15 mouse cellular contexts compared by ENCODE assay signal in genomic region chr6:146580381-146580926, GRCm38 (mm10). TPM values are rescaled to one million over a fixed set of nuclear protein-coding genes. Genes with fewer than 3 reads are reported as not detected.
A peak's percentile ranks its signal among the peaks of the same experiment; 100 is the strongest.
DNase-seq lines count a peak whose midpoint lies in the region; TF ChIP-seq lines count a peak whose summit lies in the region.
"Had no signal": no experiment of that assay in that cellular context is flagged by ENCODE, and none has a peak within 500 bp of the region (broad histone marks: within the 10 kb centered on the region; RNA-seq: fewer than 3 reads in every experiment).

No protein-coding gene starts in this region.

- TF ChIP-seq RAD21 in CH12.LX (IDR thresholded peaks at IDR 0.05; ENCODE audit: low read depth, low read length): no peak

- in situ Hi-C loops in CH12.LX (cut with MboI; ENCODE audit: low pct_ligation_motif_present, low pct_unique_long_range_greater_than_20kb, low sequenced_read_pairs): no loop called here

- TF ChIP-seq POLR2A in CH12.LX (IDR thresholded peaks at IDR 0.05; ENCODE audit: low read depth, low read length): peak; percentile 35; the same call in 1 of the 2 replicates
- no peak for TF ChIP-seq POLR2A in myocyte (IDR thresholded peaks at IDR 0.05; ENCODE audit: insufficient read length, low read depth)

- H3K4me2 ChIP-seq in CH12.LX (ENCODE audit: insufficient read depth, low read depth, poor library complexity, severe bottlenecking) (peak overlapping the region; percentile 90; the same call in 1 of the 2 replicates), myocyte (ENCODE audit: low read depth) (peak overlapping the region; percentile 62)
- H3K4me2 ChIP-seq: midbrain, embryonic 11.5 days; neural tube, embryonic 12.5 days had no signal

- TF ChIP-seq CTCF in CH12.LX (conservative IDR thresholded peaks at IDR 0.05 in 1 of 2, IDR thresholded peaks at IDR 0.05 in 1 of 2; ENCODE audit: low read depth in 2 of 2, low read length in 2 of 2): no peak

- peak; percentile 40 for DNase-seq in left cerebral cortex, adult 11 months (ENCODE audit: low spot score)
- DNase-seq in left cerebral cortex, postnatal 4 days: no peak
- peak; percentile 38 for DNase-seq in CH12.LX (ENCODE audit: extremely low read depth)
- peak; percentile 40 for DNase-seq in layer of hippocampus, adult 9-10 months (ENCODE audit: low spot score)
- no peak for DNase-seq in embryo, embryonic 10.5 days (ENCODE audit: low spot score)
- DNase-seq in cerebellum, adult 8-10 months: no peak
- no peak for DNase-seq in gastrocnemius, postnatal 10 days
- DNase-seq: cerebellum, postnatal 36 days; kidney, adult 11 months; spleen, adult 18-20 months had no signal

- H3K4me3 ChIP-seq in CH12.LX (replicated peaks in 1 of 3; ENCODE audit: low read depth in 2 of 3, low read length in 2 of 3, poor library complexity in 1 of 3): peak overlapping the region in 2 of 3 experiments; percentile 22 to 96
- H3K4me3 ChIP-seq in myocyte: no peak overlapping the region
- H3K4me3 ChIP-seq: forebrain, embryonic 10.5 days; limb, embryonic 12.5 days; neural tube, embryonic 12.5 days had no signal

- H3K27ac ChIP-seq in CH12.LX (ENCODE audit: insufficient read depth, low read depth): no peak overlapping the region
- H3K27ac ChIP-seq: forebrain, embryonic 10.5 days; limb, embryonic 12.5 days; neural tube, embryonic 12.5 days had no signal

- H3K4me1 ChIP-seq in CH12.LX (ENCODE audit: control insufficient read depth in 1 of 2, insufficient read depth in 2 of 2): peaks cover 5 to 42% of the 10 kb centered on the region in 2 experiments; a peak in 3 of 4 replicates

- H3K36me3 ChIP-seq in CH12.LX (replicated peaks in 1 of 2; ENCODE audit: control insufficient read depth in 1 of 2, insufficient read depth in 1 of 2, low read length in 1 of 2): peaks cover 5 to 20% of the 10 kb centered on the region in 2 experiments
- H3K36me3 ChIP-seq in myocyte (ENCODE audit: control insufficient read depth, insufficient read depth): no peaks in the 10 kb centered on the region
- H3K36me3 ChIP-seq: neural tube, embryonic 12.5 days had no signal

- peak; percentile 60 for TF ChIP-seq EP300 in CH12.LX (IDR thresholded peaks at IDR 0.05; ENCODE audit: low read length)

- intact Hi-C loops in left cerebral cortex, postnatal 4 days (cut with DNase I): no loop called here

- H3K9me3 ChIP-seq in CH12.LX (replicated peaks; ENCODE audit: low read length): no peaks in the 10 kb centered on the region
- H3K9me3 ChIP-seq: forebrain, embryonic 10.5 days; limb, embryonic 12.5 days; neural tube, embryonic 12.5 days had no signal

- no peaks in the 10 kb centered on the region for H3K27me3 ChIP-seq in CH12.LX (replicated peaks)
- H3K27me3 ChIP-seq in myocyte (ENCODE audit: control insufficient read depth, insufficient read depth, insufficient read length): no peaks in the 10 kb centered on the region
- H3K27me3 ChIP-seq: limb, embryonic 12.5 days; neural tube, embryonic 12.5 days had no signal

- H3K9ac ChIP-seq in CH12.LX (ENCODE audit: insufficient read depth, low read depth): peak overlapping the region; percentile 27; the same call in 1 of the 2 replicates
- H3K9ac ChIP-seq: limb, embryonic 12.5 days; neural tube, embryonic 12.5 days had no signal

- H3K79me2 ChIP-seq in CH12.LX (replicated peaks; ENCODE audit: control insufficient read depth, extremely low read depth, insufficient read depth, poor library complexity, severe bottlenecking): peaks cover 69% of the 10 kb centered on the region
- peaks cover 94% of the 10 kb centered on the region for H3K79me2 ChIP-seq in myocyte (ENCODE audit: control insufficient read depth, insufficient read depth)

- H3ac ChIP-seq in myocyte (ENCODE audit: control insufficient read depth, insufficient read length): no peak overlapping the region

- dilution Hi-C loops in CH12.LX (cut with MboI; ENCODE audit: extremely low pct_ligation_motif_present, extremely low pct_unique_long_range_greater_than_20kb, low sequenced_read_pairs): no loop called here

TF ChIP-seq in CH12.LX, 34 proteins besides CTCF, POLR2A, EP300 and RAD21:
- TF ChIP-seq CHD2 (IDR thresholded peaks at IDR 0.05; ENCODE audit: low read length) (no peak), MYC (IDR thresholded peaks at IDR 0.05; ENCODE audit: low read depth, low read length) (0 out of 2 replicates have a peak, but pooled peaks have one; percentile 33), SMC3 (IDR thresholded peaks at IDR 0.05; ENCODE audit: low read depth, low read length) (no peak), MAX (IDR thresholded peaks at IDR 0.05; ENCODE audit: low read length) (no peak), ELF1 (IDR thresholded peaks at IDR 0.05; ENCODE audit: low read depth, low read length) (no peak), SIN3A (IDR thresholded peaks at IDR 0.05; ENCODE audit: low read length) (peak; percentile 73; the same call in 1 of the 2 replicates), CHD1 (IDR thresholded peaks at IDR 0.05; ENCODE audit: low read depth, low read length) (no peak), PAX5 (IDR thresholded peaks at IDR 0.05; ENCODE audit: low read length) (no peak)

TF ChIP-seq in myocyte, 11 proteins besides CTCF, POLR2A, EP300 and RAD21:
- TF ChIP-seq REST (IDR thresholded peaks at IDR 0.05; ENCODE audit: insufficient read depth, insufficient read length) (no peak), CEBPB (IDR thresholded peaks at IDR 0.05; ENCODE audit: insufficient read depth, poor library complexity, severe bottlenecking) (no peak), POLR2AphosphoS2 (IDR thresholded peaks at IDR 0.05; ENCODE audit: insufficient read length, low read depth) (no peak), SRF (IDR thresholded peaks at IDR 0.05; ENCODE audit: control insufficient read depth, insufficient read length, low read depth) (no peak), TCF12 (IDR thresholded peaks at IDR 0.05; ENCODE audit: insufficient read depth, poor library complexity, severe bottlenecking) (no peak), TCF3 (IDR thresholded peaks at IDR 0.05; ENCODE audit: insufficient read length, low read depth) (no peak), USF1 (IDR thresholded peaks at IDR 0.05; ENCODE audit: low read depth) (no peak), E2F4 (IDR thresholded peaks at IDR 0.05; ENCODE audit: insufficient read depth) (no peak), MYOD1 (IDR thresholded peaks at IDR 0.05; ENCODE audit: control insufficient read depth in 1 of 3, insufficient read length in 2 of 3, low read depth in 2 of 3) (no peak), MYOG (IDR thresholded peaks at IDR 0.05; ENCODE audit: control insufficient read depth in 1 of 3, insufficient read depth in 1 of 3, insufficient read length in 2 of 3, low read depth in 2 of 3) (no peak), MAX (IDR thresholded peaks at IDR 0.05; ENCODE audit: low read depth) (no peak)

RNA-seq across cellular contexts. Expression of gene Ints13, which starts 2.8 kb away (rescaled TPM):
- 10 to 100 TPM; 34.5 to 37.3 TPM for total RNA-seq in left cerebral cortex, postnatal 4 days (2021)
- total RNA-seq in CH12.LX (2012; rRNA removed) (31.9 and 42.6 TPM in 2 replicates), CH12.LX (2014; rRNA removed) (50.5 and 63.7 TPM in 2 replicates)
- polyA plus RNA-seq in CH12.LX (2012; ENCODE audit: insufficient read length, low read depth) (51.9 and 66.1 TPM in 2 replicates), myocyte (2012; fragmentation: generic; extraction: Trizol) (18.4 TPM)
- 10 to 100 TPM; 16.0 to 19.3 TPM for total RNA-seq in gastrocnemius, postnatal 10 days (2021)

RNA-seq across cellular contexts. Expression of gene Fgfr1op2, which starts 3.5 kb away (rescaled TPM):
- total RNA-seq in left cerebral cortex, postnatal 4 days (2021): 10 to 100 TPM; 29.3 to 29.8 TPM
- 80.0 and 94.1 TPM in 2 replicates for total RNA-seq in CH12.LX (2012; rRNA removed)
- 69.3 and 73.0 TPM in 2 replicates for total RNA-seq in CH12.LX (2014; rRNA removed)
- polyA plus RNA-seq in CH12.LX (2012; ENCODE audit: insufficient read length, low read depth): 101 and 104 TPM in 2 replicates
- 54.4 TPM for polyA plus RNA-seq in myocyte (2012; fragmentation: generic; extraction: Trizol)
- total RNA-seq in gastrocnemius, postnatal 10 days (2021): 10 to 100 TPM; 49.6 to 50.3 TPM

Comparison
In these comparisons a context has a peak if more than half of its experiments do, and no peak if none do; other contexts are left out.
1. DNase-seq: peak in left cerebral cortex, adult 11 months (single experiment), CH12.LX (single experiment) and layer of hippocampus, adult 9-10 months (single experiment); none in left cerebral cortex, postnatal 4 days (single experiment), embryo, embryonic 10.5 days (single experiment), cerebellum, adult 8-10 months (single experiment) and gastrocnemius, postnatal 10 days (single experiment).